Mouse (Mus musculus) ES-Bruce4 (cell line): Measurements from ENCODE around the gene Trim17. TPM values are rescaled to one million over a fixed set of nuclear protein-coding genes. Genes with fewer than 3 reads are reported as not detected.
A peak's percentile ranks its signal among the peaks of the same experiment; 100 is the strongest.

Source experiments
- H3K27ac ChIP-seq: 2 replicates; pipeline ENCODE4 v1.5.1; 2012; ENCODE audit warnings: low read length, inconsistent platforms; ENCODE audit not compliant: insufficient read depth
- H3K27me3 ChIP-seq: 2 replicates; pipeline ENCODE4 v1.6.1; 2012; ENCODE audit warnings: mild to moderate bottlenecking, low read length, inconsistent platforms; ENCODE audit not compliant: control insufficient read depth, poor library complexity, insufficient read depth, severe bottlenecking
- H3K36me3 ChIP-seq: 2 replicates; pipeline ENCODE4 v1.6.1; 2012; ENCODE audit warnings: inconsistent platforms, mild to moderate bottlenecking, low read length, moderate library complexity; ENCODE audit not compliant: control insufficient read depth, poor library complexity, insufficient read depth, severe bottlenecking
- H3K4me1 ChIP-seq: one replicate; pipeline ENCODE4 v1.8.1; 2011; ENCODE audit warnings: low read length; ENCODE audit not compliant: control insufficient read depth, insufficient read depth
- H3K4me3 ChIP-seq: 2 replicates; pipeline ENCODE4 v1.5.1; 2011; ENCODE audit warnings: low read depth, mild to moderate bottlenecking, low read length
- H3K9ac ChIP-seq: 2 replicates; pipeline ENCODE4 v1.6.1; 2012; ENCODE audit warnings: low read depth, mild to moderate bottlenecking, inconsistent platforms; ENCODE audit not compliant: poor library complexity, severe bottlenecking
- H3K9me3 ChIP-seq: replicated peaks from 2 replicates; pipeline ENCODE4 v1.6.1; 2012; ENCODE audit warnings: mild to moderate bottlenecking, low read length, inconsistent platforms; ENCODE audit not compliant: control insufficient read depth, poor library complexity, insufficient read depth, severe bottlenecking
- CTCF ChIP-seq: IDR thresholded peaks from one replicate; pipeline ENCODE4 v1.8.1; 2011; ENCODE audit warnings: low read depth, low read length
- EP300 ChIP-seq: IDR thresholded peaks from 2 replicates; pipeline ENCODE4 v1.6.1; 2011; ENCODE audit warnings: low read depth, low read length; ENCODE audit not compliant: insufficient read depth
- POLR2A ChIP-seq: IDR thresholded peaks from one replicate; pipeline ENCODE4 v1.8.1; 2011; ENCODE audit warnings: low read length; ENCODE audit not compliant: insufficient read depth
- polyA plus RNA-seq: library from polyadenylated mRNA; stranded (reverse); fragments of >200 nt; gene quantifications from 2 replicates; pipeline ENCODE4 v1.2.4, GENCODE M21; 2011; ENCODE audit warnings: low read depth; ENCODE audit not compliant: missing spikeins, insufficient read depth, insufficient read length

Trim17 gene
- polyA plus RNA-seq, 1 experiment: not detected

DNA sequence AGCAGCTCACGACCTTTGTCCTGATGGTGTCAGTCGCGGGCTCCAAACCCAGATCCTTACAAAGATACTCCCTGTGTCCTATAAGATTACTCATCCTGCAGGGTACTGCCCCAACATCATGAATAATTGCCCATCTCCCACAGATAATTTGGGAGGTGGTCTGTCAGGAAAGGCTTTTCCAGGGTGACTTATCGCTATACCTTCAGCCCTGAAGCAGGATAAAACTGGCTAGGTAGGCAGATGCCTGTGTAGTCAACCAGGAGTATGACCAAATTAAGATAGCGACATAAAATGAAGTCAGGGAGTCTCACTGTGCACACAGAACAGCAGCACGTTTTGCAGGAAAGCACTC, 15.4 kb upstream of the Trim17 start:
- H3K4me1 ChIP-seq: no peaks in the 10 kb centered on the region
- H3K27ac ChIP-seq: no peak overlapping the region
- H3K27me3 ChIP-seq: no peaks in the 10 kb centered on the region
- peak overlapping the region; percentile 11; the same call in 1 of the 2 replicates for H3K4me3 ChIP-seq
- H3K9ac ChIP-seq: no peak overlapping the region
- H3K36me3 ChIP-seq: peaks cover 17% of the 10 kb centered on the region
- no peaks in the 10 kb centered on the region for H3K9me3 ChIP-seq
- no peak for TF ChIP-seq CTCF
- TF ChIP-seq POLR2A: no peak
- TF ChIP-seq EP300: no peak

GRCm38 (mm10) chr11:58944136-58944535, 10.3 kb upstream of the Trim17 start:
- TF ChIP-seq POLR2A (no peak), CTCF (no peak), EP300 (no peak)
- no peaks in the 10 kb centered on the region for H3K9me3 ChIP-seq
- H3K27me3 ChIP-seq: no peaks in the 10 kb centered on the region; the same call in none of the 2 replicates
- H3K4me3 ChIP-seq: no peak overlapping the region
- no peak overlapping the region for H3K9ac ChIP-seq
- H3K36me3 ChIP-seq: no peaks in the 10 kb centered on the region
- H3K4me1 ChIP-seq: no peaks in the 10 kb centered on the region
- no peak overlapping the region for H3K27ac ChIP-seq

DNA sequence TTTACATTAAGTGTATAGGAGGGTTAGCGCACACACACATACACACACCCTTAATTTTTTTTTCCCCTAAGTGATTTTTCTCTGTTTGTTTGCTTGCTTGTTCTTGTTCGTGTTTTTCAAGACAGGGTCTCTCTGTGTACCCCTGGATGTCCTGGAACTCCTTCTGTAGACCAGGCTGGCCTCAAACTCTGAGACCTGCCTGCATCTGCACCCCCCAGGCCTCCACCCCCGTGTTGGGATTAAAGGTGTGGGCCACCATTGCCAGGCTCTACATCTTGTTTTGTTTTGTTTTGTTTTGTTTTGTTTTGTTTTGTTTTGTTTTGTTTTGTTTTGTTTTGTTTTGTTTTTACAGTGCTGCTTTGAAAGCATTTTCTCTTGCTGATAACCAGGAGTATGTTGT, 7.2 kb upstream of the Trim17 start:
- Histone ChIP-seq H3K9ac (0 out of 2 replicates have a peak overlapping the region, but pooled peaks have one; percentile 10), H3K36me3 (no peaks in the 10 kb centered on the region), H3K9me3 (no peaks in the 10 kb centered on the region), H3K27ac (no peak overlapping the region), H3K4me1 (no peaks in the 10 kb centered on the region), H3K27me3 (no peaks in the 10 kb centered on the region; the same call in none of the 2 replicates), H3K4me3 (no peak overlapping the region)
- TF ChIP-seq POLR2A: no peak
- no peak for TF ChIP-seq CTCF
- no peak for TF ChIP-seq EP300

GRCm38 (mm10) chr11:58947798-58948528, 6.5 kb upstream of the Trim17 start:
- TF ChIP-seq CTCF (no peak), POLR2A (no peak), EP300 (no peak)
- Histone ChIP-seq H3K4me3 (peak overlapping the region; percentile 32), H3K27me3 (no peaks in the 10 kb centered on the region; the same call in none of the 2 replicates), H3K27ac (peak overlapping the region; percentile 34; the same call in 1 of the 2 replicates), H3K9ac (0 out of 2 replicates have a peak overlapping the region, but pooled peaks have one; percentile 10), H3K4me1 (no peaks in the 10 kb centered on the region), H3K9me3 (no peaks in the 10 kb centered on the region), H3K36me3 (no peaks in the 10 kb centered on the region)

DNA sequence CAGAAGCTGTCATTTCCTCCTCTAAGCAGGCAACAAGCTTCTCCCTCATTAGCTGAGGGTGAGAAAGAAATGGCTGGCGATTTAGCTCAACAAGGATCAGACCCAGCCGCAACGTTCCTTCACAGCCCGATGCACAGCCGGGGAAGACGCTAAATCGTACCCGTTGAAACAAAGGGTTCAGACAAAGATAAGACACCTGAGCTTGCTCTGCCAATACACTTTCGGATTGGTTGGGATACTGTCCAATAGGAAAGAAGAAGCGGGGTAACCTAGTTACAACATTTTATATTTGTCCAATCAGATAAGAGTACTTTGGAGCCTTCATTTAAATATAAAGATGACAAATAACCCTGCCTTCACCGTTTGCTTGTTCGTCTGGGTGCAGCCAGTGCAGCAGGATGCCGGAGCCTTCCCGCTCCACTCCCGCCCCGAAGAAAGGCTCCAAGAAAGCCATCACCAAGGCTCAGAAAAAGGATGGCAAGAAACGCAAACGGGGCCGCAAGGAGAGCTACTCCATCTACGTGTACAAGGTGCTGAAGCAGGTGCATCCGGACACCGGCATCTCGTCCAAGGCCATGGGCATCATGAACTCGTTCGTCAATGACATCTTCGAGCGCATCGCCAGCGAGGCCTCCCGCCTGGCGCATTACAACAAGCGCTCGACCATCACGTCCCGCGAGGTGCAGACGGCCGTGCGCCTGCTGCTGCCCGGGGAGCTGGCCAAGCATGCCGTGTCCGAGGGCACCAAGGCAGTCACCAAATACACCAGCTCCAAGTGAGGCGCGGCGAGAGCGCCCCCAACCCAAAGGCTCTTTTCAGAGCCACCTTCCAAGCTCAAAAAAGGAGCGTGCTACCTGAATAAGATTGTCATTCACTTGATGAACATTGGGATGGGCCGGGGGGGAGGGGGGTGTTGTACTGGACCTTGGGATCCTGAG, 5.7 kb upstream of the Trim17 start, which contains the start of gene Hist3h2ba:
Gene Hist3h2ba (plus strand): TSS at position 379 of the 938 bp plus-strand sequence.
- Histone ChIP-seq H3K9ac (peak within 1 kb of the TSS; percentile 73), H3K36me3 (no peaks in the 10 kb centered on the region), H3K27me3 (no peaks in the 10 kb centered on the region; the same call in none of the 2 replicates), H3K4me3 (peak within 1 kb of the TSS; percentile 66), H3K27ac (peak within 1 kb of the TSS; percentile 48), H3K4me1 (no peaks in the 10 kb centered on the region), H3K9me3 (no peaks in the 10 kb centered on the region)
- TF ChIP-seq POLR2A (peak; percentile 87), EP300 (no peak)
